Mouse (Mus musculus): ENCODE results near the gene Slit3. TPM values are rescaled to one million over a fixed set of nuclear protein-coding genes. Genes with fewer than 3 reads are reported as not detected.

Slit3 gene
- polyA plus RNA-seq, 1 experiment, result 211 TPM

GRCm38 (mm10) chr11:35320518-35320917, 199.5 kb downstream of the Slit3 start:
- H3K27ac ChIP-seq (ENCODE audit: insufficient read depth, low read length), result no peak overlapping the region
- no peak overlapping the region for H3K4me3 ChIP-seq (ENCODE audit: insufficient read depth, low read length)
- TF ChIP-seq CTCF (IDR thresholded peaks at IDR 0.05; ENCODE audit: borderline replicate concordance, insufficient read depth, low read length) (no peak), POLR2A (IDR thresholded peaks at IDR 0.05; ENCODE audit: low read depth, low read length) (no peak)
- peaks cover 3% of the 10 kb centered on the region; the same call in 1 of the 2 replicates for H3K4me1 ChIP-seq (ENCODE audit: control insufficient read depth, insufficient read depth, low read length)

DNA sequence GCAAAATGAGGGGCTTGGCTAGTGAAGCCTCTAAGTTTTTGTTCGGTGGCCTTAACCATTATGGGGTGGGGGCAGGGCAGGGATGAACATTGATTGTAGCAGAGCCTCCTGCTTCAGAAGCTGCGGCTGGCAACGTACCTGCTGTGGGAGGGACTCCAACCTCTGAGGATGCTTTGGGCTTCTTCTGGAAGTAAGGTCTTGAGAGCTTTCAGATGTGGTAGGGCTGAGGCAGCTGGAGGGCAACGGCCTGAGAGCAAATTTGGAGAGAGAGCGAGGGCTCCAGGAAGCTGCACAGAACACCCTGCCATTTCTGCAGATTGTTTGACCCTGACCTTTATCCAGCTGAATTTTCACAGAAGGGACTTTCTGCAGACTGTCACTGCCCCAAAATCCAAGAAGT, 203.4 kb downstream of the Slit3 start:
- Histone ChIP-seq H3K27ac (ENCODE audit: insufficient read depth, low read length) (no peak overlapping the region), H3K4me1 (ENCODE audit: control insufficient read depth, insufficient read depth, low read length) (peaks cover 1% of the 10 kb centered on the region; the same call in 1 of the 2 replicates), H3K4me3 (ENCODE audit: insufficient read depth, low read length) (no peak overlapping the region)
- TF ChIP-seq CTCF (IDR thresholded peaks at IDR 0.05; ENCODE audit: borderline replicate concordance, insufficient read depth, low read length), result no peak
- no peak for TF ChIP-seq POLR2A (IDR thresholded peaks at IDR 0.05; ENCODE audit: low read depth, low read length)

GRCm38 (mm10) chr11:35325131-35325995, 204.3 kb downstream of the Slit3 start:
- TF ChIP-seq POLR2A (IDR thresholded peaks at IDR 0.05; ENCODE audit: low read depth, low read length), result no peak
- no peak for TF ChIP-seq CTCF (IDR thresholded peaks at IDR 0.05; ENCODE audit: borderline replicate concordance, insufficient read depth, low read length)
- H3K4me3 ChIP-seq (ENCODE audit: insufficient read depth, low read length), result no peak overlapping the region
- no peak overlapping the region for H3K27ac ChIP-seq (ENCODE audit: insufficient read depth, low read length)
- peaks cover 1% of the 10 kb centered on the region; the same call in 1 of the 2 replicates for H3K4me1 ChIP-seq (ENCODE audit: control insufficient read depth, insufficient read depth, low read length)

GRCm38 (mm10) chr11:35326346-35326745, 205.3 kb downstream of the Slit3 start:
- TF ChIP-seq POLR2A (IDR thresholded peaks at IDR 0.05; ENCODE audit: low read depth, low read length) (no peak), CTCF (IDR thresholded peaks at IDR 0.05; ENCODE audit: borderline replicate concordance, insufficient read depth, low read length) (no peak)
- Histone ChIP-seq H3K4me1 (ENCODE audit: control insufficient read depth, insufficient read depth, low read length) (peaks cover 6% of the 10 kb centered on the region), H3K4me3 (ENCODE audit: insufficient read depth, low read length) (no peak overlapping the region), H3K27ac (ENCODE audit: insufficient read depth, low read length) (no peak overlapping the region)

GRCm38 (mm10) chr11:35327899-35328298, 206.9 kb downstream of the Slit3 start:
- Histone ChIP-seq H3K4me3 (ENCODE audit: insufficient read depth, low read length) (no peak overlapping the region), H3K4me1 (ENCODE audit: control insufficient read depth, insufficient read depth, low read length) (peaks cover 17% of the 10 kb centered on the region), H3K27ac (ENCODE audit: insufficient read depth, low read length) (no peak overlapping the region)
- TF ChIP-seq POLR2A (IDR thresholded peaks at IDR 0.05; ENCODE audit: low read depth, low read length) (no peak), CTCF (IDR thresholded peaks at IDR 0.05; ENCODE audit: borderline replicate concordance, insufficient read depth, low read length) (no peak)

GRCm38 (mm10) chr11:35331476-35331875, 210.5 kb downstream of the Slit3 start:
- no peak for TF ChIP-seq CTCF (IDR thresholded peaks at IDR 0.05; ENCODE audit: borderline replicate concordance, insufficient read depth, low read length)
- no peak for TF ChIP-seq POLR2A (IDR thresholded peaks at IDR 0.05; ENCODE audit: low read depth, low read length)
- H3K4me3 ChIP-seq (ENCODE audit: insufficient read depth, low read length), result no peak overlapping the region

DNA sequence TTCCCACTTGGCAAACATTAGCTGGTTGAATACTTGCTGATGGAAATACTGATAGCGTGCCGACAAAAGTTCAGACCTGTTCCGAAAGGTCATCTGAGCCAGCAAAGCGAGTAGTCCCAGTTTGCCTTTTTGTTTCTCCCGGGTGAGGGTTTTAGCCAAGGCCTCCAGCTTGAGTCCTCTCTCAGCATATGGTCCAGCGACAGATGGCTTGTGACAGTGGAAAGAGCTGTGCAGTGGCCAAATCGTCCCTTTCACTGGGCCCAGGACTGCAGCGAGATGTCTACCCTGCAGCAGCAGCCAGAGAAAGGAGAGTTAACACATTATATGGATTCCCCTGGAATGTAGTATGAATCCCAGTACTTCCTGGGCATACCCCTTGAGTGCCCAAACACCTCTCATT, 215.5 kb downstream of the Slit3 start:
- Histone ChIP-seq H3K4me3 (ENCODE audit: insufficient read depth, low read length) (no peak overlapping the region), H3K27ac (ENCODE audit: insufficient read depth, low read length) (no peak overlapping the region), H3K4me1 (ENCODE audit: control insufficient read depth, insufficient read depth, low read length) (peaks cover 10% of the 10 kb centered on the region)
- TF ChIP-seq CTCF (IDR thresholded peaks at IDR 0.05; ENCODE audit: borderline replicate concordance, insufficient read depth, low read length) (no peak), POLR2A (IDR thresholded peaks at IDR 0.05; ENCODE audit: low read depth, low read length) (no peak)

More at GRCm38 (mm10) chr11:35331476-35331875, 210.5 kb downstream of the Slit3 start:
- Histone ChIP-seq H3K27ac (ENCODE audit: insufficient read depth, low read length) (peak overlapping the region; percentile 95), H3K4me1 (ENCODE audit: control insufficient read depth, insufficient read depth, low read length) (peaks cover 17% of the 10 kb centered on the region)

DNA sequence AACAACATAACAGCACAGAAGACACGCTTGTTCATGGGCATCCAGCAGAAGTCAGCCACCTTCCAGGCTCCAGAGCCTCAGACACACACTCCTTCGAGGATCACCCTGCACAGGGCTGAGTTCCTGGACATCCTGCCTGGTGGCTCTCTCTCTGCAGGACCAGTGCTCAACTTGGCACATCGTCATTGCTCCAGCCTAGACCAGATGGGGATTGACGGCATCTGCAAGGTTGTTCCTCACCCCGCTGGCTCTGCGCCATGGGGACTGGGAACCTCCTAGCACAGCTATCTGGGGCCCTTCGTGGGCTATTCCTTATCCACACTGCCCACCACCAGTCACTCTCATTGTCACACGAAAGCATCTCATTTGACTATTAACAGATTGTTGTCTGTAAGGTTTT, 216.5 kb downstream of the Slit3 start:
- TF ChIP-seq POLR2A (IDR thresholded peaks at IDR 0.05; ENCODE audit: low read depth, low read length), result no peak
- no peak for TF ChIP-seq CTCF (IDR thresholded peaks at IDR 0.05; ENCODE audit: borderline replicate concordance, insufficient read depth, low read length)
- H3K27ac ChIP-seq (ENCODE audit: insufficient read depth, low read length), result no peak overlapping the region
- peaks cover under 1% of the 10 kb centered on the region for H3K4me1 ChIP-seq (ENCODE audit: control insufficient read depth, insufficient read depth, low read length)
- no peak overlapping the region for H3K4me3 ChIP-seq (ENCODE audit: insufficient read depth, low read length)

GRCm38 (mm10) chr11:35337927-35338819, 217.1 kb downstream of the Slit3 start:
- no peak overlapping the region for H3K4me3 ChIP-seq (ENCODE audit: insufficient read depth, low read length)
- 0 out of 2 replicates have a peak overlapping the region, but pooled peaks have one; percentile 10 for H3K27ac ChIP-seq (ENCODE audit: insufficient read depth, low read length)
- TF ChIP-seq POLR2A (IDR thresholded peaks at IDR 0.05; ENCODE audit: low read depth, low read length), result no peak
- no peak for TF ChIP-seq CTCF (IDR thresholded peaks at IDR 0.05; ENCODE audit: borderline replicate concordance, insufficient read depth, low read length)
- no peaks in the 10 kb centered on the region; the same call in 1 of the 2 replicates for H3K4me1 ChIP-seq (ENCODE audit: control insufficient read depth, insufficient read depth, low read length)
